Mouse (Mus musculus): Measurements from ENCODE around the gene Ralbp1. TPM values are rescaled to one million over a fixed set of nuclear protein-coding genes. Genes with fewer than 3 reads are reported as not detected.
A peak's percentile ranks its signal among the peaks of the same experiment; 100 is the strongest.

Ralbp1 gene
- polyA plus RNA-seq, 1 experiment from 2014 or later = 48.6 TPM

DNA sequence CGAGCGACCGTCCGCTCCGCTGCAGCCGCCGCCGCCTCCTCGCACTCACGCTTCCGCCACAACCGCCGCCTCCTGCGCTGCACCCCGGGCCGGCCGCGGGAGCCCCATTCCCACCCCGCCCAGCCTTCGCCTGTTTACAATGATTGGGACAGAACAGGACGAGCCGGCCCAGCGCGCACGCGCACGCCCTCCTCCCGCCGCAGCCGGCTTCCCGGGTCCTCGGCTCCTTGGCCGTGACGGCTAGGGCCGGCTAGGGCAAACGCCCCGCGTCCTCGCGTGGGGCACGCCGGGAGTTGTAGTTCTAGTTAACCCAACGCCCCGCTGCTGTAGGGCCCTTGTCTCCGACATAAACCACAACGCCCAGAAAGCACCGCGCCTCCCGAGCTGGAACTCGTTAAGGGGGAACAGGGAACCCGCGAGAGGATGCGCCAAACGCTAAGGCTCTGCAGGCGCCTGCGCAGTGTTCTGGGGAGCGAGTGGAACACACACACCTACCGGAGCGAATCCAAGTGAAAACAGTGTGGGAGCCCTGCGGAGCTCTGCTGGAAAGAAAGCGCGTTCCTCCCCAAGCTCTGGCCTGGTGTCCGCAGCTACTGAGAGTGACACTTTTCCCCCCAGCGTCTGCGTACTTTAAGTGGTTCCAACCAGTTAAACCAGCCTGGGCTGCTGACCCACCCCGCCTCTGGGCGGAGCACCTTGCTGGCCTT is 754 bp downstream of the Ralbp1 start:
- Histone ChIP-seq H3K4me3 (peak overlapping the region; percentile 73), H3K4me1 (peaks cover 30% of the 10 kb centered on the region), H3K9me3 (no peaks in the 10 kb centered on the region), H3K27me3 (ENCODE audit: poor library complexity, severe bottlenecking) (no peaks in the 10 kb centered on the region), H3K27ac (peak overlapping the region; percentile 94), H3K36me3 (replicated peaks) (no peaks in the 10 kb centered on the region)
- DNase-seq (ENCODE audit: extremely low spot score, low spot score) = peak; percentile 99
- under 1% methylated on average over 66 of the region's 67 CpGs for WGBS

GRCm38 (mm10) chr17:65884061-65884669 is 1.4 kb downstream of the Ralbp1 start:
- DNase-seq (ENCODE audit: extremely low spot score, low spot score) = no peak

DNA sequence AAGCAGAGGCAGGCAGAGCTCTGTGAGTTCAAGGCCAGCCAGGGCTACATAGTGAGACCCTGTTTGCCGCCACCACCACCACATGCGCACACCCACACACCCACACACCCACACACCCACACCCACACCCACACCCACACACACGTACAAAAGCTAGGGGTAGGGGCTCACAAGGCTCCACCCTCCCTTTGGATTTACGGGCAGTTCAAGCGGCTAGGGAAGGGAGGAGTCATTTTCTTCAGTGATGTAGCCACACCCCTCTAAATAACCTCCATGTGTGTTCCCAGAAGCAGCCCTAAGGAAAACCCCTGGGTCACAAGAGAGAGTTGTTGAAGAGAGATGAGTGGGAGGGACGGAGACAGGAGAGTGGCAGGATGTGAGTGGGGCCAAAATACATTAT is 8.6 kb downstream of the Ralbp1 start:
- Histone ChIP-seq H3K27ac (no peak overlapping the region), H3K4me3 (no peak overlapping the region), H3K9me3 (no peaks in the 10 kb centered on the region), H3K4me1 (peaks cover 8% of the 10 kb centered on the region), H3K36me3 (replicated peaks) (0 out of 2 replicates have a peak, but pooled peaks cover 5% of the 10 kb centered on the region), H3K27me3 (ENCODE audit: poor library complexity, severe bottlenecking) (no peaks in the 10 kb centered on the region)
- WGBS = 81% methylated on average over 6 of the region's 6 CpGs
- no peak for DNase-seq (ENCODE audit: extremely low spot score, low spot score)

More at GRCm38 (mm10) chr17:65884061-65884669, 1.4 kb downstream of the Ralbp1 start:
- H3K4me1 ChIP-seq = peaks cover 30% of the 10 kb centered on the region
- H3K36me3 ChIP-seq (replicated peaks) = no peaks in the 10 kb centered on the region
- WGBS = 1% methylated on average over 56 of the region's 56 CpGs
- H3K9me3 ChIP-seq = no peaks in the 10 kb centered on the region
- no peaks in the 10 kb centered on the region for H3K27me3 ChIP-seq (ENCODE audit: poor library complexity, severe bottlenecking)
- H3K27ac ChIP-seq = peak overlapping the region; percentile 94
- peak overlapping the region; percentile 73 for H3K4me3 ChIP-seq

DNA sequence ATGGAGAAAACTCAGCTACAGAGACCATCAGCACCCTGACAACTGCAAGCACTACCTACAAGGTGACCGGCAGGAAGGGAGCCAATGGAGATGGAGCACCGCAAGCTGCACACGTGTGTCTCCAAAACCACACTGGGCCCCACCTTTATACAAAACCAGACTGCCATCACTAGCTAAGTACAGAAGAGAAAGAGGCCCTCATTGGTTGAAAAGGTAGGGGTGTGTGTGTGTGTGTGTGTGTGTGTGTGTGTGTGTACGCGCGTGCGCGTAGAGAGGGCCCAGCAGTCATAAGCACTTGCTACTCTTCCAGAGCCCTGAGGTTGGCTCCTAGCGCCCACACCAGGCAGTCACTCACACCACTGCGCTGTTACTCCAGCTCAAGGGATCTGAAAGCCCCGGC is 11.8 kb downstream of the Ralbp1 start:
- Histone ChIP-seq H3K36me3 (replicated peaks) (0 out of 2 replicates have a peak, but pooled peaks cover 5% of the 10 kb centered on the region), H3K9me3 (no peaks in the 10 kb centered on the region), H3K4me3 (no peak overlapping the region), H3K27me3 (ENCODE audit: poor library complexity, severe bottlenecking) (no peaks in the 10 kb centered on the region), H3K4me1 (peaks cover 14% of the 10 kb centered on the region), H3K27ac (no peak overlapping the region)
- 92% methylated on average over 11 of the region's 11 CpGs for WGBS
- DNase-seq (ENCODE audit: extremely low spot score, low spot score) = no peak

- 85% methylated on average over 4 of the region's 4 CpGs for WGBS
- Histone ChIP-seq H3K4me3 (no peak overlapping the region), H3K27ac (no peak overlapping the region), H3K4me1 (peaks cover 14% of the 10 kb centered on the region), H3K9me3 (no peaks in the 10 kb centered on the region), H3K36me3 (replicated peaks) (no peaks in the 10 kb centered on the region), H3K27me3 (ENCODE audit: poor library complexity, severe bottlenecking) (no peaks in the 10 kb centered on the region)
- no peak for DNase-seq (ENCODE audit: extremely low spot score, low spot score)
Observed at GRCm38 (mm10) chr17:65873156-65873555, 12.4 kb downstream of the Ralbp1 start.

- Histone ChIP-seq H3K9me3 (no peaks in the 10 kb centered on the region), H3K27ac (no peak overlapping the region), H3K4me3 (no peak overlapping the region), H3K36me3 (replicated peaks) (peaks cover under 1% of the 10 kb centered on the region; the same call in 1 of the 2 replicates), H3K27me3 (ENCODE audit: poor library complexity, severe bottlenecking) (no peaks in the 10 kb centered on the region), H3K4me1 (peaks cover 14% of the 10 kb centered on the region)
- 28% methylated on average over 6 of the region's 6 CpGs for WGBS
- DNase-seq (ENCODE audit: extremely low spot score, low spot score) = peak; percentile 56
Observed at GRCm38 (mm10) chr17:65872652-65873051, 12.9 kb downstream of the Ralbp1 start.

DNA sequence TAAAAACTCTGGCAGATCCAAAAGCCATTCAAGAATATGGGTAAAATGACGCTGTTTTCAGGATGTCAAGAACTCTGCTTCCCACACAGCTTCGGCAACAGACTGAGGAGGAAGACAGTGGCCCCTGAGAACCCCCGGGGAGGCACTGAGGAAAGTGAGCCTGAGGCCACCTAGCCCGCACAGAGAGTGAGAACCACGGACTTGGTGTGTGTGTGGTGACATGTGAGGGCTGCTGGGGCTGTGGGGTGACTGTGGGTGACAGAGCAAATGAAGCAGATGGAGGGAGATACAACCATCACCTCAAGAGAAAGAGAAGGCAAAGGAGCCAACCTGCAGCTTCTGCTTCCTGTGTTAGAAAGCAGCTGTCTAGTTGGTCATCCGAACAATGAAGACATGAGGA is 13.5 kb downstream of the Ralbp1 start:
- H3K4me3 ChIP-seq = no peak overlapping the region
- no peak for DNase-seq (ENCODE audit: extremely low spot score, low spot score)
- H3K27me3 ChIP-seq (ENCODE audit: poor library complexity, severe bottlenecking) = no peaks in the 10 kb centered on the region
- H3K36me3 ChIP-seq (replicated peaks) = peaks cover 6% of the 10 kb centered on the region
- H3K9me3 ChIP-seq = no peaks in the 10 kb centered on the region
- WGBS = 79% methylated on average over 6 of the region's 6 CpGs
- peaks cover 14% of the 10 kb centered on the region for H3K4me1 ChIP-seq
- no peak overlapping the region for H3K27ac ChIP-seq

- no peak overlapping the region for H3K27ac ChIP-seq
- no peaks in the 10 kb centered on the region for H3K9me3 ChIP-seq
- peaks cover 8% of the 10 kb centered on the region for H3K36me3 ChIP-seq (replicated peaks)
- peaks cover 14% of the 10 kb centered on the region for H3K4me1 ChIP-seq
- no peak overlapping the region for H3K4me3 ChIP-seq
- DNase-seq (ENCODE audit: extremely low spot score, low spot score) = no peak
- no peaks in the 10 kb centered on the region for H3K27me3 ChIP-seq (ENCODE audit: poor library complexity, severe bottlenecking)
- 73% methylated on average over 5 of the region's 5 CpGs for WGBS
Observed at GRCm38 (mm10) chr17:65871641-65872041, 14.0 kb downstream of the Ralbp1 start.

DNA sequence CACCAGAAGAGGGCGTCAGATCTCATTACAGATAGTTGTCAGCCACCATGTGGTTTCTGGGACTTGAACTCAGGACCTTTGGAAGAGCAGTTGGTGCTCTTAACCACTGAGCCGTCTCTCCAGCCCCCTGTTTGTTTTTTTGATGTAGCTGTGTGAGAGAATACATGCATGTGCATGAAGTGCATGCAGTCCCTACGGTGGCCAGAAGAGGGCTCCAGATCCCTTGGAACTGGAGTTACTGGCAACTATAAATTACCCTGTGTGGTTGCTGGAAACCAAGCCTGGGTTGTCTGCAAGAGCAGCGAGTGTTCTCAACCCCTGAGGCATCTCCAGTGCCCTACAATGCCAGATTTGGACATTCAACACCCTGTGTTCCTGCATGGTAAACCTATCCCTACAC is 15.5 kb downstream of the Ralbp1 start:
- Histone ChIP-seq H3K9me3 (no peaks in the 10 kb centered on the region), H3K27ac (no peak overlapping the region), H3K4me1 (peaks cover 14% of the 10 kb centered on the region), H3K4me3 (no peak overlapping the region), H3K36me3 (replicated peaks) (peaks cover 10% of the 10 kb centered on the region), H3K27me3 (ENCODE audit: poor library complexity, severe bottlenecking) (no peaks in the 10 kb centered on the region)
- peak; percentile 69 for DNase-seq (ENCODE audit: extremely low spot score, low spot score)
- WGBS = 42% methylated on average over 4 of the region's 4 CpGs

DNA sequence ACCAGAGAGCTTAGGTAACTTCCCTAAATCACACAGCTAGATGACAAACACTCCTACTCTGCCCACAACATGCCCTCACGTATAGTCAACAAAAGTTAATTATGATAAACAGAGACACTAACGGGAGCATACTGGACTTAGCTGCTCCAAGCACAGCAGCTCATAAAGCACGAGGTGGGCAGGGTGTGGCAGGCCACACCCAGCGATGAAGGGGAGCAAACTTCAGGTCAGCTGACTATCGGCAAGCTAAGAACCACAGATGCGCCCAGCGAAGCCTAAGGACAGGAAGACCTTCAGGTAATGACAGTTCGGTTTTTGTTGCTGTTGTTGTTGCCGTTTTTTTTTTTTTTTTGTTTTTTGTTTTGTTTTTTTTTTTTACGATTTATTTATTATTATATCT is 15.9 kb downstream of the Ralbp1 start:
- Histone ChIP-seq H3K36me3 (replicated peaks) (peaks cover 10% of the 10 kb centered on the region), H3K27ac (no peak overlapping the region), H3K4me3 (no peak overlapping the region), H3K4me1 (peaks cover 14% of the 10 kb centered on the region), H3K9me3 (no peaks in the 10 kb centered on the region), H3K27me3 (ENCODE audit: poor library complexity, severe bottlenecking) (no peaks in the 10 kb centered on the region)
- no peak for DNase-seq (ENCODE audit: extremely low spot score, low spot score)
- 91% methylated on average over 10 of the region's 10 CpGs for WGBS

DNA sequence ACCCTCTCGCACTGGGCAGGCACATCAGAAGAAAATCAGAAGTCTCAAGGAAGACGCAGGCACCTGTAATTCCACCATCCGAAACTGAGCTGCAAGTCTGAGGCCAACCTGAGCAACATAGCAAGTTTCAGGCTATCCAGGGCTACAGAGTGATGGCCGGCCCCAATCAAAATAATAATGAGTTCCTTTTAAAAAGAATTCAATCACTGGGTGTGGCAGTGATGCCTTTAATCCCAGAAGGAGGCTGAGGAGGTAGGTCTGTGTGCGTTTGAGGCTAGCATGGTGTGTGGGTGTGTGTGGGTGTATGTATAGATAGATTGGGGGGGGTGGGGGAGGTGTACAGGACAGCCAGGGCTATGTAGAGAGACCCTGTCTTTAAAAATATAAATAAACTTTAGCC is 17.6 kb downstream of the Ralbp1 start:
- DNase-seq (ENCODE audit: extremely low spot score, low spot score) = no peak
- WGBS = 94% methylated on average over 5 of the region's 5 CpGs
- Histone ChIP-seq H3K27me3 (ENCODE audit: poor library complexity, severe bottlenecking) (no peaks in the 10 kb centered on the region), H3K9me3 (no peaks in the 10 kb centered on the region), H3K27ac (no peak overlapping the region), H3K4me1 (peaks cover 17% of the 10 kb centered on the region), H3K36me3 (replicated peaks) (peaks cover 18% of the 10 kb centered on the region), H3K4me3 (no peak overlapping the region)

DNA sequence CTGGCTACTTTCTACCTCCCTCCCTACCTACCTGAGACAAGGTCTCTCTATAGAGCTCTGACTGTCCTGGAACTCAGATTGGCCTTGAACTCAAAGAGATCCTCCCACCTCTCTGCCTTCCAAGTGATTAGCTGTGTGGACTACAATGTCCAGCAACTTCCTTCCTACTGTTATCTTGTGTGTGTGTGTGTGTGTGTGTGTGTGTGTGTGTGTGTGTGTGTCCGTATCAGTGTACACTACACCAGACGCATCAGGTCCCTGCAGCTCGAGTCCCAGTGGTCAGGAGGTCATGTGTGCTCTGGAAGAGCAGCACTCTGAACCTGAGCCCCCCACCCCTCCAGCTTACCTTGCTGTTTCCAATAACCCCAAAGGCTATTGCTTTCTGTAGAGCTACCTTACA is 19.4 kb downstream of the Ralbp1 start:
- no peak for DNase-seq (ENCODE audit: extremely low spot score, low spot score)
- 92% methylated on average over 3 of the region's 3 CpGs for WGBS
- no peaks in the 10 kb centered on the region for H3K9me3 ChIP-seq

DNA sequence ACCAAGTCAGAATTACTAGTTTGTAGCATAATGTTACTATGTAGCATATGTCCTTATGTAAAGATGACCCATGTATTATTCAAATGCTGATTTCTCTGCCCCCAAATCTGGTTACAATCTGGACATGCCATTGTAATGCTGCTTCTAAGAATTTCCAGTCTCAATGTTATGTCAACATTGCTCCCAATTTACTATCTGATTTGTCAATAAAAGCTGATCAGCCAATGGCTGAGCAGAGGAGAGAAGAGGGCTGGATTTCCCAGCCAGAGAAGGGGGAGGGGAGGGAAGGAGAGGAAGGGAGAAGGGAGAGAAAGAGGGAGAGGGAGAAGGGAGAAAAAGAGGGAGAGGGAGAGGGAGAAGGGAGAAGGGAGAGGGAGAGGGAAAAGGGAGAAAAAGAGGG is 20.3 kb downstream of the Ralbp1 start:
- Histone ChIP-seq H3K9me3 (no peaks in the 10 kb centered on the region), H3K4me3 (no peak overlapping the region), H3K4me1 (peaks cover 3% of the 10 kb centered on the region; the same call in 1 of the 2 replicates), H3K27me3 (ENCODE audit: poor library complexity, severe bottlenecking) (no peaks in the 10 kb centered on the region), H3K27ac (no peak overlapping the region), H3K36me3 (replicated peaks) (peaks cover 31% of the 10 kb centered on the region)
- no peak for DNase-seq (ENCODE audit: extremely low spot score, low spot score)

More for the DNA sequence above, 19.4 kb downstream of the Ralbp1 start:
- H3K4me3 ChIP-seq = no peak overlapping the region
- peaks cover 22% of the 10 kb centered on the region for H3K36me3 ChIP-seq (replicated peaks)
- H3K4me1 ChIP-seq = peaks cover 3% of the 10 kb centered on the region; the same call in 1 of the 2 replicates
- no peak overlapping the region for H3K27ac ChIP-seq
- no peaks in the 10 kb centered on the region for H3K27me3 ChIP-seq (ENCODE audit: poor library complexity, severe bottlenecking)
